In genomic region chr11:51944239-51944638, GRCm38 (mm10) we compare ENCODE assay signal across 16 mouse cellular contexts.
"Had no signal": no experiment of that assay in that cellular context is flagged by ENCODE, and none has a peak within 500 bp of the region (broad histone marks: within the 10 kb centered on the region; RNA-seq: fewer than 3 reads in every experiment).

No protein-coding gene starts in this region.

- H3K27ac ChIP-seq: neural tube, embryonic 12.5 days; stomach, embryonic 15.5 days; stomach, postnatal 0 days had no signal

- H3K27me3 ChIP-seq: neural tube, embryonic 12.5 days; neural tube, embryonic 13.5 days; neural tube, embryonic 15.5 days; stomach, embryonic 15.5 days had no signal

- H3K4me2 ChIP-seq: neural tube, embryonic 12.5 days; neural tube, embryonic 13.5 days; neural tube, embryonic 15.5 days; stomach, embryonic 15.5 days had no signal

- H3K9ac ChIP-seq: neural tube, embryonic 12.5 days; neural tube, embryonic 13.5 days; neural tube, embryonic 15.5 days; stomach, embryonic 15.5 days had no signal

- H3K9me3 ChIP-seq: neural tube, embryonic 12.5 days; neural tube, embryonic 13.5 days; neural tube, embryonic 15.5 days; stomach, embryonic 15.5 days had no signal

- DNase-seq: retina, postnatal 1 day; right cerebral cortex, adult 18-20 months; right cerebral cortex, postnatal 14 days; right cerebral cortex, postnatal 25 days; right cerebral cortex, postnatal 4 days; spleen, adult 18-20 months; thymus, adult 18-20 months; thymus, adult 2 months; thymus, postnatal 14 days; thymus, postnatal 25 days; thymus, postnatal 36 days had no signal

- H3K36me3 ChIP-seq: neural tube, embryonic 12.5 days; neural tube, embryonic 13.5 days; neural tube, embryonic 15.5 days; stomach, embryonic 15.5 days had no signal

- H3K4me3 ChIP-seq: neural tube, embryonic 12.5 days; neural tube, embryonic 13.5 days; neural tube, embryonic 15.5 days; stomach, embryonic 15.5 days had no signal
